Mouse (Mus musculus) heart, postnatal 4 days (tissue): ENCODE measurements at regions not wholly inside any gene's neighbourhood (a gene's known extent, or its start where the extent isn't known, plus 50 kb on each side); places are given as distances from the start of the nearest gene placed in this dataset.

Experiments used
- DNase-seq: peaks from one replicate; pipeline ENCODE4 v3.0.0; 2021

GRCm38 (mm10) chr7:69810873-69811272 lies 555.7 kb downstream of the Nr2f2 start:
- no peak for DNase-seq

GRCm38 (mm10) chr7:69807220-69807619 lies 559.3 kb downstream of the Nr2f2 start:
- DNase-seq = peak; percentile 13

- DNase-seq = no peak
Observed at GRCm38 (mm10) chr7:69770980-69771348, 595.6 kb downstream of the Nr2f2 start.

- no peak for DNase-seq
Observed at GRCm38 (mm10) chr7:69770313-69770979, 596.1 kb downstream of the Nr2f2 start.

GRCm38 (mm10) chr7:69766451-69766850 lies 600.1 kb downstream of the Nr2f2 start:
- DNase-seq = no peak

GRCm38 (mm10) chr7:69740495-69740894 lies 626.0 kb downstream of the Nr2f2 start:
- no peak for DNase-seq

GRCm38 (mm10) chr7:69738998-69739397 lies 627.5 kb downstream of the Nr2f2 start:
- DNase-seq = no peak

GRCm38 (mm10) chr7:69715081-69715480 lies 651.5 kb downstream of the Nr2f2 start:
- no peak for DNase-seq

- DNase-seq = no peak
Observed at GRCm38 (mm10) chr7:69670211-69670610, 696.3 kb downstream of the Nr2f2 start.

- DNase-seq = no peak
Observed at GRCm38 (mm10) chr7:69655583-69655982, 711.0 kb downstream of the Nr2f2 start.

GRCm38 (mm10) chr7:69645449-69645848 lies 721.1 kb downstream of the Nr2f2 start:
- no peak for DNase-seq

- DNase-seq = no peak
Observed at GRCm38 (mm10) chr7:69641652-69642051, 724.9 kb downstream of the Nr2f2 start.

- DNase-seq = no peak
Observed at GRCm38 (mm10) chr7:69599866-69600265, 766.7 kb downstream of the Nr2f2 start.

GRCm38 (mm10) chr7:69585716-69586115 lies 780.8 kb downstream of the Nr2f2 start:
- DNase-seq = no peak

- no peak for DNase-seq
Observed at GRCm38 (mm10) chr7:69585131-69585530, 781.4 kb downstream of the Nr2f2 start.

- no peak for DNase-seq
Observed at GRCm38 (mm10) chr7:69584516-69584915, 782.0 kb downstream of the Nr2f2 start.

- DNase-seq = no peak
Observed at GRCm38 (mm10) chr7:69583901-69584300, 782.6 kb downstream of the Nr2f2 start.

GRCm38 (mm10) chr7:69581668-69582067 lies 784.9 kb downstream of the Nr2f2 start:
- no peak for DNase-seq

- DNase-seq = no peak
Observed at GRCm38 (mm10) chr7:69578958-69579810, 787.4 kb downstream of the Nr2f2 start.

- DNase-seq = no peak
Observed at GRCm38 (mm10) chr7:69577754-69578153, 788.8 kb downstream of the Nr2f2 start.

GRCm38 (mm10) chr7:69576596-69576995 lies 789.9 kb downstream of the Nr2f2 start:
- no peak for DNase-seq

- DNase-seq = no peak
Observed at GRCm38 (mm10) chr7:69573730-69574129, 792.8 kb downstream of the Nr2f2 start.

- DNase-seq = no peak
Observed at GRCm38 (mm10) chr7:69572626-69573394, 793.7 kb downstream of the Nr2f2 start.
